Mouse (Mus musculus) ES-Bruce4 (cell line): Measurements from ENCODE around the gene Sytl1.

Source experiments
- CTCF ChIP-seq: IDR thresholded peaks from one replicate; pipeline ENCODE4 v1.8.1; 2011; ENCODE audit warnings: low read depth, low read length
- EP300 ChIP-seq: IDR thresholded peaks from 2 replicates; pipeline ENCODE4 v1.6.1; 2011; ENCODE audit warnings: low read depth, low read length; ENCODE audit not compliant: insufficient read depth
- POLR2A ChIP-seq: IDR thresholded peaks from one replicate; pipeline ENCODE4 v1.8.1; 2011; ENCODE audit warnings: low read length; ENCODE audit not compliant: insufficient read depth

GRCm38 (mm10) chr4:133300421-133300820, 37.5 kb upstream of the Sytl1 start:
- TF ChIP-seq EP300 (no peak), POLR2A (no peak), CTCF (no peak)
